Mouse (Mus musculus): Measurements from ENCODE around the gene Glt1d1.

Glt1d1 gene

GRCm38 (mm10) chr5:127631671-127632070, 391 bp upstream of the Glt1d1 start:
- DNase-seq (ENCODE audit: low spot score) = no peak

GRCm38 (mm10) chr5:127633188-127633587, 1.1 kb downstream of the Glt1d1 start:
- no peak for DNase-seq (ENCODE audit: low spot score)

GRCm38 (mm10) chr5:127633666-127634065, 1.6 kb downstream of the Glt1d1 start:
- DNase-seq (ENCODE audit: low spot score) = no peak

- peak; percentile 25 for DNase-seq (ENCODE audit: low spot score)
Measured at GRCm38 (mm10) chr5:127637622-127638021, 5.6 kb downstream of the Glt1d1 start.

- no peak for DNase-seq (ENCODE audit: low spot score)
Measured at GRCm38 (mm10) chr5:127638177-127638576, 6.1 kb downstream of the Glt1d1 start.

GRCm38 (mm10) chr5:127639067-127639605, 7.1 kb downstream of the Glt1d1 start:
- no peak for DNase-seq (ENCODE audit: low spot score)

GRCm38 (mm10) chr5:127639635-127640034, 7.6 kb downstream of the Glt1d1 start:
- DNase-seq (ENCODE audit: low spot score) = no peak

- DNase-seq (ENCODE audit: low spot score) = no peak
Measured at GRCm38 (mm10) chr5:127640359-127640758, 8.3 kb downstream of the Glt1d1 start.

- no peak for DNase-seq (ENCODE audit: low spot score)
Measured at GRCm38 (mm10) chr5:127641185-127641958, 9.3 kb downstream of the Glt1d1 start.

GRCm38 (mm10) chr5:127648046-127648445, 16.0 kb downstream of the Glt1d1 start:
- no peak for DNase-seq (ENCODE audit: low spot score)

GRCm38 (mm10) chr5:127649077-127649476, 17.0 kb downstream of the Glt1d1 start:
- DNase-seq (ENCODE audit: low spot score) = no peak

GRCm38 (mm10) chr5:127658257-127658656, 26.2 kb downstream of the Glt1d1 start:
- no peak for DNase-seq (ENCODE audit: low spot score)

GRCm38 (mm10) chr5:127659312-127659711, 27.2 kb downstream of the Glt1d1 start:
- no peak for DNase-seq (ENCODE audit: low spot score)

- DNase-seq (ENCODE audit: low spot score) = no peak
Measured at GRCm38 (mm10) chr5:127660267-127660666, 28.2 kb downstream of the Glt1d1 start.

GRCm38 (mm10) chr5:127660979-127661378, 28.9 kb downstream of the Glt1d1 start:
- no peak for DNase-seq (ENCODE audit: low spot score)

- no peak for DNase-seq (ENCODE audit: low spot score)
Measured at GRCm38 (mm10) chr5:127673913-127674312, 41.9 kb downstream of the Glt1d1 start.

GRCm38 (mm10) chr5:127677561-127677960, 45.5 kb downstream of the Glt1d1 start:
- no peak for DNase-seq (ENCODE audit: low spot score)

GRCm38 (mm10) chr5:127678501-127678900, 46.4 kb downstream of the Glt1d1 start:
- DNase-seq (ENCODE audit: low spot score) = no peak

- DNase-seq (ENCODE audit: low spot score) = no peak
Measured at GRCm38 (mm10) chr5:127688568-127689170, 56.6 kb downstream of the Glt1d1 start.

GRCm38 (mm10) chr5:127691085-127691484, 59.0 kb downstream of the Glt1d1 start:
- no peak for DNase-seq (ENCODE audit: low spot score)

- no peak for DNase-seq (ENCODE audit: low spot score)
Measured at GRCm38 (mm10) chr5:127691581-127691980, 59.5 kb downstream of the Glt1d1 start.

- no peak for DNase-seq (ENCODE audit: low spot score)
Measured at GRCm38 (mm10) chr5:127695898-127696297, 63.8 kb downstream of the Glt1d1 start.

- DNase-seq (ENCODE audit: low spot score) = no peak
Measured at GRCm38 (mm10) chr5:127696602-127697001, 64.5 kb downstream of the Glt1d1 start.
